Mouse (Mus musculus) thymus, adult 2 months (tissue): ENCODE measurements around the gene Cd209d. TPM values are rescaled to one million over a fixed set of nuclear protein-coding genes. Genes with fewer than 3 reads are reported as not detected.
"Not testable (repeated sequence)": the region's sequence is repeated elsewhere in the genome, so short reads cannot be mapped to it uniquely, and the experiment has no call there.

Experiments
- DNase-seq: peaks from one replicate; pipeline ENCODE4 v3.0.0; 2021
- H3K27ac ChIP-seq: fragments of 200-500 bp; 2 replicates; pipeline ENCODE4 v1.5.1; 2012; ENCODE audit warnings: low read length, control low read depth; ENCODE audit not compliant: control insufficient read depth, insufficient read depth
- H3K27me3 ChIP-seq: fragments of 200-500 bp; 2 replicates; pipeline ENCODE4 v1.6.1; 2012; ENCODE audit warnings: mild to moderate bottlenecking, low read length, moderate library complexity, mixed read lengths; ENCODE audit not compliant: control insufficient read depth, insufficient read depth
- H3K36me3 ChIP-seq: fragments of 200-500 bp; 2 replicates; pipeline ENCODE4 v1.6.1; 2012; ENCODE audit warnings: mild to moderate bottlenecking, low read length, moderate library complexity; ENCODE audit not compliant: control insufficient read depth, insufficient read depth
- H3K4me1 ChIP-seq: fragments of 200-500 bp; replicated peaks from 2 replicates; pipeline ENCODE4 v1.6.1; 2012; ENCODE audit warnings: low read length; ENCODE audit not compliant: control insufficient read depth, insufficient read depth
- H3K4me3 ChIP-seq: fragments of 200-500 bp; 2 replicates; pipeline ENCODE4 v1.5.1; 2012; ENCODE audit warnings: mild to moderate bottlenecking, low read length, control low read depth, moderate library complexity; ENCODE audit not compliant: control insufficient read depth, insufficient read depth
- CTCF ChIP-seq: fragments of 200-500 bp; IDR thresholded peaks from 2 replicates; pipeline ENCODE4 v1.5.1; 2012; ENCODE audit warnings: mild to moderate bottlenecking, control low read depth, low read length, moderate library complexity, borderline replicate concordance; ENCODE audit not compliant: control insufficient read depth, poor library complexity, insufficient read depth; ENCODE audit errors: extremely low read depth
- POLR2A ChIP-seq: fragments of 200-500 bp; IDR thresholded peaks from 2 replicates; pipeline ENCODE4 v1.6.1; 2012; ENCODE audit warnings: mild to moderate bottlenecking, low read length, control low read depth, moderate library complexity; ENCODE audit not compliant: control insufficient read depth, poor library complexity, insufficient read depth; ENCODE audit errors: extremely low read depth
- WGBS: fragments of 180-500 bp; shearing (Covaris S2); methylation state at CpG from one replicate; pipeline ENCODE4 v1.1.7; 2018; 5-methylcytosine and 5-hydroxymethylcytosine counted together
- polyA plus RNA-seq: library from polyadenylated mRNA; depleted of rRNA; stranded (reverse); fragments of >200 nt; gene quantifications from 2 replicates; pipeline ENCODE4 v1.2.3, GENCODE M21; 2012; rRNA removed

Cd209d gene
- 3.1 and 4.3 TPM in 2 replicates for polyA plus RNA-seq

GRCm38 (mm10) chr8:3878455-3878854 is at the start of gene Cd209d:
Cd209d (minus strand) TSS chr8:3878555.
- TF ChIP-seq POLR2A (no peak), CTCF (no peak)
- H3K27me3 ChIP-seq, result no peaks in the 10 kb centered on the region
- H3K36me3 ChIP-seq, result no peaks in the 10 kb centered on the region
- H3K27ac ChIP-seq, result no peak within 1 kb of the TSS
- 68% methylated on average over 4 of the region's 4 CpGs for WGBS
- no peaks in the 10 kb centered on the region for H3K4me1 ChIP-seq
- DNase-seq, result no peak
- no peak within 1 kb of the TSS for H3K4me3 ChIP-seq

GRCm38 (mm10) chr8:3926744-3927143 is 48.4 kb upstream of the Cd209d start, which contains the start of gene Cd209b:
Cd209b (minus strand) TSS chr8:3926844.
- H3K27ac ChIP-seq, result no peak within 1 kb of the TSS
- WGBS, result 94% methylated on average over 3 of the region's 3 CpGs

GRCm38 (mm10) chr8:3876121-3876520 is 2.2 kb downstream of the Cd209d start:
- no peak overlapping the region for H3K27ac ChIP-seq
- DNase-seq, result no peak
- no peak overlapping the region for H3K4me3 ChIP-seq
- no peaks in the 10 kb centered on the region for H3K27me3 ChIP-seq
- no peaks in the 10 kb centered on the region for H3K4me1 ChIP-seq
- TF ChIP-seq POLR2A (no peak), CTCF (no peak)
- 96% methylated on average over 2 of the region's 2 CpGs for WGBS
- no peaks in the 10 kb centered on the region for H3K36me3 ChIP-seq

More at GRCm38 (mm10) chr8:3926744-3927143, 48.4 kb upstream of the Cd209d start, which contains the start of gene Cd209b:
- no peak for DNase-seq
- Histone ChIP-seq H3K27me3 (no peaks in the 10 kb centered on the region), H3K36me3 (no peaks in the 10 kb centered on the region), H3K4me3 (no peak within 1 kb of the TSS), H3K4me1 (no peaks in the 10 kb centered on the region)
- TF ChIP-seq POLR2A (no peak), CTCF (no peak)

GRCm38 (mm10) chr8:3862736-3863135 is 15.6 kb downstream of the Cd209d start:
- not testable (repeated sequence) for H3K4me1 ChIP-seq, H3K27ac ChIP-seq, H3K4me3 ChIP-seq, DNase-seq, H3K36me3 ChIP-seq, H3K27me3 ChIP-seq

- no peak within 1 kb of the TSS for H3K4me3 ChIP-seq
- DNase-seq, result no peak
- WGBS, result 89% methylated on average over 2 of the region's 2 CpGs
Observed at GRCm38 (mm10) chr8:3854209-3854608, 24.1 kb downstream of the Cd209d start, which contains the start of gene Cd209e. Cd209e (minus strand) TSS chr8:3854309.

More at GRCm38 (mm10) chr8:3854209-3854608, 24.1 kb downstream of the Cd209d start, which contains the start of gene Cd209e:
- TF ChIP-seq CTCF (no peak), POLR2A (no peak)
- no peak within 1 kb of the TSS for H3K27ac ChIP-seq
- no peaks in the 10 kb centered on the region for H3K27me3 ChIP-seq
- no peaks in the 10 kb centered on the region for H3K36me3 ChIP-seq
- H3K4me1 ChIP-seq, result no peaks in the 10 kb centered on the region

Other genes starting within 250 kb of the Cd209d start
- gene Stxbp2, start 247.6 kb downstream of the Cd209d start, polyA plus RNA-seq, result 260 and 262 TPM in 2 replicates
- gene Retn, start 222.8 kb downstream of the Cd209d start, polyA plus RNA-seq, result 15.3 and 16.9 TPM in 2 replicates
- 1.2 and 2.1 TPM in 2 replicates for gene Mcemp1, start 212.8 kb downstream of the Cd209d start, polyA plus RNA-seq
- 9.8 and 14.0 TPM in 2 replicates for gene Fcor, start 206.2 kb downstream of the Cd209d start, polyA plus RNA-seq
- gene Trappc5, start 202.3 kb downstream of the Cd209d start, polyA plus RNA-seq, result 42.3 and 46.4 TPM in 2 replicates
- 5.8 and 8.0 TPM in 2 replicates for gene Fcer2a, start 184.4 kb downstream of the Cd209d start, polyA plus RNA-seq
- gene Clec4g, start 157.9 kb downstream of the Cd209d start, polyA plus RNA-seq, result 0.09 TPM in 1 of 2 replicates, not detected in the other
- 0.89 and 2.2 TPM in 2 replicates for gene Cd209a, start 129.6 kb downstream of the Cd209d start, polyA plus RNA-seq
- 0.60 and 0.81 TPM in 2 replicates for gene Cd209e, start 24.2 kb downstream of the Cd209d start, polyA plus RNA-seq
- gene Cd209b, start 48.3 kb upstream of the Cd209d start, polyA plus RNA-seq, result 0.20 and 3.4 TPM in 2 replicates
- gene Cd209c, start 76.2 kb upstream of the Cd209d start, polyA plus RNA-seq, result 0.36 and 0.52 TPM in 2 replicates
- gene Cd209f, start 227.3 kb upstream of the Cd209d start, polyA plus RNA-seq, result 8.4 and 10.0 TPM in 2 replicates